Mouse (Mus musculus) ES-Bruce4 (cell line): ENCODE measurements around the gene Ifi211. TPM values are rescaled to one million over a fixed set of nuclear protein-coding genes. Genes with fewer than 3 reads are reported as not detected.
"Not testable (repeated sequence)": the region's sequence is repeated elsewhere in the genome, so short reads cannot be mapped to it uniquely, and the experiment has no call there.

Experiments
- H3K27ac ChIP-seq: 2 replicates; pipeline ENCODE4 v1.5.1; 2012; ENCODE audit warnings: low read length, inconsistent platforms; ENCODE audit not compliant: insufficient read depth
- H3K27me3 ChIP-seq: 2 replicates; pipeline ENCODE4 v1.6.1; 2012; ENCODE audit warnings: mild to moderate bottlenecking, low read length, inconsistent platforms; ENCODE audit not compliant: control insufficient read depth, poor library complexity, insufficient read depth, severe bottlenecking
- H3K36me3 ChIP-seq: 2 replicates; pipeline ENCODE4 v1.6.1; 2012; ENCODE audit warnings: inconsistent platforms, mild to moderate bottlenecking, low read length, moderate library complexity; ENCODE audit not compliant: control insufficient read depth, poor library complexity, insufficient read depth, severe bottlenecking
- H3K4me1 ChIP-seq: one replicate; pipeline ENCODE4 v1.8.1; 2011; ENCODE audit warnings: low read length; ENCODE audit not compliant: control insufficient read depth, insufficient read depth
- H3K4me3 ChIP-seq: 2 replicates; pipeline ENCODE4 v1.5.1; 2011; ENCODE audit warnings: low read depth, mild to moderate bottlenecking, low read length
- H3K9ac ChIP-seq: 2 replicates; pipeline ENCODE4 v1.6.1; 2012; ENCODE audit warnings: low read depth, mild to moderate bottlenecking, inconsistent platforms; ENCODE audit not compliant: poor library complexity, severe bottlenecking
- H3K9me3 ChIP-seq: replicated peaks from 2 replicates; pipeline ENCODE4 v1.6.1; 2012; ENCODE audit warnings: mild to moderate bottlenecking, low read length, inconsistent platforms; ENCODE audit not compliant: control insufficient read depth, poor library complexity, insufficient read depth, severe bottlenecking
- CTCF ChIP-seq: IDR thresholded peaks from one replicate; pipeline ENCODE4 v1.8.1; 2011; ENCODE audit warnings: low read depth, low read length
- EP300 ChIP-seq: IDR thresholded peaks from 2 replicates; pipeline ENCODE4 v1.6.1; 2011; ENCODE audit warnings: low read depth, low read length; ENCODE audit not compliant: insufficient read depth
- POLR2A ChIP-seq: IDR thresholded peaks from one replicate; pipeline ENCODE4 v1.8.1; 2011; ENCODE audit warnings: low read length; ENCODE audit not compliant: insufficient read depth
- polyA plus RNA-seq: library from polyadenylated mRNA; stranded (reverse); fragments of >200 nt; gene quantifications from 2 replicates; pipeline ENCODE4 v1.2.4, GENCODE M21; 2011; ENCODE audit warnings: low read depth; ENCODE audit not compliant: missing spikeins, insufficient read depth, insufficient read length

Gene Ifi211
- polyA plus RNA-seq, 1 experiment: not detected

DNA sequence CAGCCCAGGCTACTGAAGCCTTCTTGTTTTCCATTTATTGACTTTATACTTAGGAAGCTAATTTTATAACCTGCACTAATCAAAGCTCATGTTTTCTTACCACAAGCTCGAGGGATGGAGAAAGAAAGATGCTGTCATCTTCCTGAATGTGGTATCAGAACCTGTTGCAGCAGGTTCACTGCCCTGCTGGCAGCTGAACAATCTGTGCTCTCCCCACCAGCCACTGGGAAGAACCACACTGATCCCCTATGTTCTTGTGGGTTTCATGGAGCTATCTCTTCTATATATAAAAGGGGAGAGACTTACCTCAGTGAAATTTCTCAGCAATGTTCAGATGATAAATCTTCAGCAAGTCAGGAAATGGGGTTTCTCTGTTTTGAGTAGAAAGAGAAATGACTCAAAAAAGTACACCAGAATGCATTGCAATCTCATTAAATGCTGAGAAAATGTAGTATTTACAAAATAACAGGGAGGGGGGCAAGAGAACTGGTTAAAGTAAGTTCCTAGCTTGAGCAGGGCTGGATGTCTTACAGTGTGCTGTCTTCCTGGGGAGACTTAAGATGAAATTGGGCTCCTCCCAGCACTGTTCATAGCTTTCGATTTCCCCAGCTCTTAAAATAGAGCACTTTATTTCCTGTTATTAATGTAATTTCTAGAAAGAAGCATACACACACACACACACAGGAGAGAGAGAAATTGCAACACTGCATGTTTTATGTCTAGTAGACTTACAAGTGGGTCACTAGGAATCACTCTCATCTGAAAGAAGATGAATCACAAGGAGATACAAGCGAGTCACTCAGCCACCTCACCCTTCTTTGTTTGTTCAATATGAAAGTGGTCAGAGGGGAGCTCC, 29.3 kb upstream of the Ifi211 start, which contains the start of the genes Mndal and Ifi203:
Gene Mndal (minus strand): TSS at position 568 of the 856 bp plus-strand sequence.
Gene Ifi203 (minus strand): TSS at position 749 of the 856 bp plus-strand sequence.
- H3K36me3 ChIP-seq, H3K9ac ChIP-seq, H3K4me1 ChIP-seq, H3K4me3 ChIP-seq, H3K27ac ChIP-seq, H3K9me3 ChIP-seq, H3K27me3 ChIP-seq: not testable (repeated sequence)

DNA sequence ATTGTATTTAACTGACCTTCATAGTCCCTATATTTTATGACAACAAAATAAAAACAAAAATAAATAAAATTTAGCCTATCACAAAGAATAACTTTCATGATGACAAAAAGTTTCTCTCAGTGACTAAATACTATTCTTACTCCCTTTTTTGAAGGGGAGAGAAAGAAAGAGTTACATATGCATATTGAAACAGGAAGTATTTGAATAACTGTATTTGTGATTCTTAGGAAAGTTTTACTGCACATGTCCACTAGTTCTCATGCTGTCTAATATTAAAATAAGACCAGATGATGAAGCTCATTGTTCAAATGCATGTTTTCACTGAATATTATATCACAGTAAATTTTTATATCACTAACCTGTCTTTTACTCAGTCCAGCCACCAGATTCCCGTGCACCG, 28.7 kb upstream of the Ifi211 start:
- H3K4me3 ChIP-seq: not testable (repeated sequence)

DNA sequence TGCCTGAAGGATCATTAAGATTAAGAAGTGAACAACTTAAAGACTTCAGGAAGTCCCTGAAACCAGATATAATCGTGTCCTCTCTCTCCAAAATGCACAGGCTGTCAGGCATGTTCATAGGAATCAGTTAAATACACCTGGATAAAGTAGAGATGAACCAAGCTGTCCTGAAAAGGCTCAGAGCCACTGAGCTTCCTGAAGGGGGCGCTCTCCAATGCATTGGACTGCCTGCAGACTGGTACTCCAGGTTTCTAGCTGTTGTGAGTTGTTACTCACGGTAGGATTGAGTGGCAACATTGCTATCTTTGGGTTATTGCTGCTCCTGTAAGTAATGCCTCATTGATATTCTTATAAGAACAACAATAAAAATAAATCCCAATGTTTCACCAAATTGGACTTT, 6.4 kb upstream of the Ifi211 start:
- H3K9ac ChIP-seq, H3K4me1 ChIP-seq, H3K36me3 ChIP-seq, H3K27me3 ChIP-seq, H3K27ac ChIP-seq, H3K4me3 ChIP-seq, H3K9me3 ChIP-seq: not testable (repeated sequence)

More for the DNA sequence above, 28.7 kb upstream of the Ifi211 start:
- not testable (repeated sequence) for H3K4me1 ChIP-seq, H3K27me3 ChIP-seq, H3K36me3 ChIP-seq, H3K27ac ChIP-seq, H3K9me3 ChIP-seq, H3K9ac ChIP-seq

DNA sequence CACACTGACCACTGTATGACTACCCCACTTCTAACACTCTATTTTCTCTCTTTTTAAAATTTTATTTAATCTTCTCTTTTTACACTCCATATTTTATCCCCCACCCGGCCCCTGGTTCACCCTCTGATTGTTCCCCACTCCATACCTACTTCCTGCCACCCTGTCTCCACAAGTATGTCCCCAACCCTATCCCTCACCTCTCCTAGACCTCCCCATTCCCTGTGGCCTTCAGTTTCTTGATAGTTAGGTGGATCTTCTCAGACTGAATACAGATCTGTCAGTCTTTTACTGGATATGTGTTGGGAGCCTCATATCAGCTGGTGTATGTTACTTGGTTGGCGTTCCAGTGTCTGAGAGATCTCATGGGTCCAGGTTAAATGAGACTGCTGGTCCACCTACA, 1.7 kb upstream of the Ifi211 start:
- H3K27ac ChIP-seq: no peak overlapping the region
- no peaks in the 10 kb centered on the region for H3K27me3 ChIP-seq
- no peak for TF ChIP-seq EP300
- TF ChIP-seq POLR2A: no peak
- no peak for TF ChIP-seq CTCF
- H3K36me3 ChIP-seq: no peaks in the 10 kb centered on the region
- H3K9ac ChIP-seq: no peak overlapping the region
- H3K4me3 ChIP-seq: no peak overlapping the region
- no peaks in the 10 kb centered on the region for H3K9me3 ChIP-seq
- H3K4me1 ChIP-seq: no peaks in the 10 kb centered on the region

- H3K27ac ChIP-seq, H3K9ac ChIP-seq, H3K9me3 ChIP-seq, H3K27me3 ChIP-seq, H3K36me3 ChIP-seq, H3K4me1 ChIP-seq, H3K4me3 ChIP-seq: not testable (repeated sequence)
Observed at GRCm38 (mm10) chr1:173913256-173913791, 478 bp upstream of the Ifi211 start.

DNA sequence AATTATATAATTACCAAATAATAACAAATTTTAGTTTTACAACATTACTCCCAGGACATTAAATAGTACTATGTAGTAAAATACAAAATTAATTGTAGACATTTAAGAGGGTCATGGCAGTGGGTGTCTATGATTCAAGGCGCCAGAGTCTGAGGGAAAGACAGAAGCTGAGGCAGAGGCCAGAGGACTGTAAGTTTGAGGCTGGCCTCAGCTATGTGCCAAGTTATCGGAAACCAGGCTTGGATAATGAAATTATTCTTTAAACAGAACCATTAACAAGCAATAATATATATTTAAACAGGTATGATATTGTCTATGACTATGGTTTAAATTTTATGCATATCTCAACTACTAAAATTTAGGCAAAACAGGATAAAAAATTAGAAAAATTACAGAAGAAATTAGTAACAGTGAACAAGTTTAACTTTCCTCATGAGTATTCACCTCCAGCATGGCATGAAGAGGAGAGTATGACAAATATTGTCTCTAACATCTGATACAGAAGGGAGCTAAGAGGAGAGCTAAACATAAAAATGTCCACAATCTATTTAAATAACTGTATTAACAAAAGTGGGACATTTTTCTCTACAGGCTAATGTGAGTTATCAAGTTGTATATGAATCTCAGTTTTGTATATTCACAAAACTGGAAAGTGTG, 910 bp downstream of the Ifi211 start:
- no peak overlapping the region for H3K27ac ChIP-seq
- no peaks in the 10 kb centered on the region for H3K27me3 ChIP-seq
- TF ChIP-seq CTCF (no peak), POLR2A (no peak), EP300 (no peak)
- H3K9me3 ChIP-seq: no peaks in the 10 kb centered on the region
- no peaks in the 10 kb centered on the region for H3K4me1 ChIP-seq
- no peak overlapping the region for H3K4me3 ChIP-seq
- H3K9ac ChIP-seq: no peak overlapping the region
- H3K36me3 ChIP-seq: no peaks in the 10 kb centered on the region

DNA sequence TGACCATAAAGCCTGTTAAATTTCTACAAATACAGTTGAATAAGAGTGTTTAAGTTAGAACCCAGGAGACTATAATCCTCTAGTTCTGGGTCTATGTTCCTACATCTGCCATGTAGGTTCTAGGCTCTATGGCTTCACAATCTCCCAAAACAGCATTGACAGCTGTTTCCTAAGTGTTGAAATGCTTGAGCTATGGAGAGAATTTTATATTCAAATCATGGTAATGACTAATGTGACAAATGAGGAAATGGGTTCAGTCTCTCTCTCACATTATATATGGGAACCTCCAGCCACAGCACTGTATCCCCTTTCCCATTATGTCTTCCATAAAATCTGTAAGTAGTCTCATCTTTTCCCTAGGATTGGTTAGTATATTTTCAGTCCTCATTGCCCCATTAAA, 4.5 kb downstream of the Ifi211 start:
- not testable (repeated sequence) for H3K9me3 ChIP-seq, H3K27ac ChIP-seq, H3K36me3 ChIP-seq, H3K4me1 ChIP-seq, H3K27me3 ChIP-seq, H3K4me3 ChIP-seq, H3K9ac ChIP-seq

- H3K4me3 ChIP-seq, H3K9ac ChIP-seq, H3K27ac ChIP-seq, H3K36me3 ChIP-seq, H3K4me1 ChIP-seq, H3K9me3 ChIP-seq, H3K27me3 ChIP-seq: not testable (repeated sequence)
Observed at GRCm38 (mm10) chr1:173905885-173906284, 7.0 kb downstream of the Ifi211 start.

DNA sequence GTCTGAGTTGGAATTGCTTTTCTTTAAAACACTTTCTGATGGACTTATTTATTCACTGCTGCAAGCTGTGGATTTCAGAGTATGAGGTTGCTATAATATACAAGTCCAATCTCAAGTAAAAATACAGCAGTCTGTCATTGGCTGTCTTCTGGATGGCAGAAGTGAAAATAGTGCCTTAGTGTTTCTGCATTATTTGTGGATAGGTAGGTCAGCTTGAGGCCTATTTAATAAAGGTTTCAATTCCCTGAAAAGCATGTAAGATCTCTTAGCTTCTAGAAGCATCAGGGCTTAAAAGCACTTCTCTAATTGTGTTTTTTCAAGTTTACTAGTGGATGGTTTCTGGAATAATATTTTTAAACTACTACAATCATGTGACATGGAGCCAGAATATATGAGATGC, 23.1 kb downstream of the Ifi211 start:
- H3K9me3 ChIP-seq, H3K4me1 ChIP-seq, H3K4me3 ChIP-seq, H3K36me3 ChIP-seq, H3K27me3 ChIP-seq, H3K9ac ChIP-seq, H3K27ac ChIP-seq: not testable (repeated sequence)
